Mouse (Mus musculus) erythroblast, embryonic 14.5 days (primary cell): ENCODE measurements around the gene Socs7.

Experiments
- GATA1 ChIP-seq: IDR thresholded peaks from 2 replicates; pipeline ENCODE4 v1.6.1; 2012; ENCODE audit warnings: low read length, inconsistent platforms, mixed read lengths
- TAL1 ChIP-seq: IDR thresholded peaks from 3 replicates; pipeline ENCODE4 v1.6.1; 2012; ENCODE audit warnings: low read length, inconsistent platforms, mixed read lengths

DNA sequence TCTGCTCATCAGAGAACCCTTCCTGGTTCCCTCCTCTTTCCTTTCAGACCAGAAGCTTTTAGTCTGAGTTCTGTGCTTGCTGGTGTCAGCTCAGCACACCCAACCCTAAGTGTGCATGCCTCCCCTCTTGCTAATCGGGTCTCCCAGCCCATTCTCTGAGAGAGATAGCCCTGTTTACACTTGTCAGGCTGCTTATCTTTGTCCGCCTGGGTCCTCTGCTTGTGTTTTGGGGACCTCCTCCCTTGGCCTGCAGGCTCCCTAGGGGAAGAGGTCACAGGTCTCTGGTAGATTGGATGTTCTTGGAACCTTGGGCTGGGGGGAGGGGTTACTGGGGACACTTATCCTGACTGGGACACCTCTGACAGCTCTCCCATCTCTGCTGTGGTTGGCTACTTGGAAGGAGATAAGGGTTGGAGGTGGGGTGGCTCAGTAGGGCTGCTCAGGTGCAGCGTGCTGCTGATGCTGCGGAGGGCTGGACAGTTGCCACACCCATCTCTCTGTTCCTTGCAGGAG is 83.7 kb downstream of the Socs7 start:
- TF ChIP-seq GATA1 (peak; percentile 92), TAL1 (peak; percentile 83)
